Mouse (Mus musculus) liver, embryonic 14.5 days (tissue): ENCODE results near the gene Cdcp2. TPM values are rescaled to one million over a fixed set of nuclear protein-coding genes. Genes with fewer than 3 reads are reported as not detected.

Source experiments
- ATAC-seq: fragments of 200-750 bp; cut with Nextera tagmentation; 2 replicates; pipeline ENCODE4 v1.8.0; 2017; ENCODE audit warnings: moderate number of reproducible peaks, mild to moderate bottlenecking, moderate library complexity; ENCODE audit not compliant: insufficient read depth
- DNase-seq, 3 experiments: peaks; one replicate each; pipeline ENCODE4 v3.0.0-alpha.2; 2012 to 2013; ENCODE audit warnings: low read depth in 3 of 3, low spot score in 3 of 3
- H3K27ac ChIP-seq: fragments of 300-500 bp; sonication (generic); 2 replicates; pipeline ENCODE4 v1.5.1; 2014; ENCODE audit warnings: moderate library complexity, mild to moderate bottlenecking, control low read depth, inconsistent platforms
- H3K27me3 ChIP-seq: fragments of 300-500 bp; sonication (generic); 2 replicates; pipeline ENCODE4 v1.6.1; 2014; ENCODE audit warnings: mild to moderate bottlenecking, low read length, moderate library complexity; ENCODE audit not compliant: control insufficient read depth, insufficient read depth
- H3K36me3 ChIP-seq: fragments of 300-500 bp; sonication (generic); replicated peaks from 2 replicates; pipeline ENCODE4 v1.6.1; 2014; ENCODE audit warnings: low read depth; ENCODE audit not compliant: control insufficient read depth, insufficient read depth
- H3K4me1 ChIP-seq, 2 experiments: fragments of 200-500 bp in 1 of 2; fragments of 300-500 bp in 1 of 2; sonication (generic) in 1 of 2; replicated peaks; 2 replicates each; pipeline ENCODE4 v1.6.1; 2012 to 2014; ENCODE audit warnings: antibody characterized with exemption in 1 of 2, inconsistent platforms in 1 of 2, low read length in 1 of 2; ENCODE audit not compliant: control insufficient read depth in 2 of 2, insufficient read depth in 2 of 2
- H3K4me2 ChIP-seq: fragments of 300-500 bp; sonication (generic); 2 replicates; pipeline ENCODE4 v1.6.1; 2014; ENCODE audit warnings: low read depth, mild to moderate bottlenecking, control low read depth, moderate library complexity
- H3K4me3 ChIP-seq, 2 experiments: fragments of 200-500 bp in 1 of 2; fragments of 300-500 bp in 1 of 2; sonication (generic) in 1 of 2; 2 replicates each; pipeline ENCODE4 v1.5.1; 2012 to 2014; ENCODE audit warnings: low read depth in 2 of 2, low read length in 2 of 2, mild to moderate bottlenecking in 2 of 2, control low read depth in 1 of 2, inconsistent platforms in 1 of 2, moderate library complexity in 1 of 2; ENCODE audit not compliant: insufficient read depth in 1 of 2
- H3K9ac ChIP-seq: fragments of 300-500 bp; sonication (generic); replicated peaks from 2 replicates; pipeline ENCODE4 v1.6.1; 2014; ENCODE audit warnings: mild to moderate bottlenecking, control low read depth, moderate library complexity
- H3K9me3 ChIP-seq: fragments of 300-500 bp; sonication (generic); 2 replicates; pipeline ENCODE4 v1.6.1; 2016; ENCODE audit warnings: low read length, mixed read lengths; ENCODE audit not compliant: control insufficient read depth
- CTCF ChIP-seq: IDR thresholded peaks from 2 replicates; pipeline ENCODE4 v1.5.1; 2016; ENCODE audit warnings: antibody characterized with exemption, low read depth, control low read depth
- EP300 ChIP-seq: IDR thresholded peaks from 2 replicates; pipeline ENCODE4 v1.6.1; 2016; ENCODE audit warnings: antibody characterized with exemption, low read depth
- WGBS: fragments of 180-500 bp; shearing (Covaris S2); extraction: QIAGEN DNeasy Blood & Tissue Kit; methylation state at CpG from one replicate; pipeline ENCODE4 v1.1.7; 2014; ENCODE audit not compliant: insufficient replicate concordance; 5-methylcytosine and 5-hydroxymethylcytosine counted together
- polyA plus RNA-seq, 2 experiments: library from polyadenylated mRNA; depleted of rRNA in 1 of 2; stranded (reverse) in 1 of 2; unstranded in 1 of 2; fragments of >200 nt; fragmentation: Nextera tagmentation in 1 of 2; extraction: Ambion mirVana in 1 of 2; gene quantifications; 2 replicates each; pipeline versions ENCODE4 v1.2.1 to v1.2.3; 2012 to 2014

The Cdcp2 gene
- polyA plus RNA-seq, 2 experiments, result not detected

- Histone ChIP-seq H3K9ac (no peak overlapping the region), H3K4me3 (no peak overlapping the region), H3K9me3 (no peaks in the 10 kb centered on the region), H3K27ac (no peak overlapping the region), H3K4me2 (no peak overlapping the region), H3K36me3 (no peaks in the 10 kb centered on the region), H3K4me1 (peaks cover 0 to 2% of the 10 kb centered on the region in 2 experiments; a peak in 2 of 4 replicates), H3K27me3 (no peaks in the 10 kb centered on the region)
- WGBS, result 29% methylated on average over 1 of the region's 1 CpGs
- no peak for TF ChIP-seq CTCF
- TF ChIP-seq EP300, result no peak
- DNase-seq (no peak), ATAC-seq (no peak)
These were observed 12.3 kb upstream of the Cdcp2 start for GRCm38 (mm10) chr4:107084343-107084742.

- no peak overlapping the region for H3K4me3 ChIP-seq
- H3K9ac ChIP-seq, result no peak overlapping the region
- DNase-seq (no peak), ATAC-seq (no peak; the same call in 1 of the 2 replicates)
- no peak overlapping the region for H3K27ac ChIP-seq
- no peaks in the 10 kb centered on the region for H3K9me3 ChIP-seq
- H3K4me2 ChIP-seq, result no peak overlapping the region
- 38% methylated on average over 6 of the region's 6 CpGs for WGBS
- H3K27me3 ChIP-seq, result no peaks in the 10 kb centered on the region
- peaks cover 0 to 2% of the 10 kb centered on the region in 2 experiments; a peak in 2 of 4 replicates for H3K4me1 ChIP-seq
- no peak for TF ChIP-seq CTCF
- no peak for TF ChIP-seq EP300
- H3K36me3 ChIP-seq, result no peaks in the 10 kb centered on the region
These were observed 11.8 kb upstream of the Cdcp2 start for GRCm38 (mm10) chr4:107084858-107085257.

- H3K36me3 ChIP-seq, result no peaks in the 10 kb centered on the region
- no peak for ATAC-seq
- H3K4me2 ChIP-seq, result no peak overlapping the region
- no peaks in the 10 kb centered on the region for H3K4me1 ChIP-seq
- H3K27ac ChIP-seq, result no peak overlapping the region
- no peak for TF ChIP-seq CTCF
- no peak for TF ChIP-seq EP300
- no peak overlapping the region for H3K4me3 ChIP-seq
- 77% methylated on average over 14 of the region's 14 CpGs for WGBS
- H3K9me3 ChIP-seq, result no peaks in the 10 kb centered on the region
- H3K9ac ChIP-seq, result no peak overlapping the region
- H3K27me3 ChIP-seq, result no peaks in the 10 kb centered on the region
- no peak for DNase-seq
These were observed 5.0 kb upstream of the Cdcp2 start for GRCm38 (mm10) chr4:107091696-107092095.

- no peak for TF ChIP-seq CTCF
- TF ChIP-seq EP300, result no peak
- Histone ChIP-seq H3K4me2 (no peak overlapping the region), H3K9me3 (no peaks in the 10 kb centered on the region), H3K36me3 (no peaks in the 10 kb centered on the region), H3K27me3 (no peaks in the 10 kb centered on the region), H3K4me3 (no peak overlapping the region), H3K27ac (no peak overlapping the region), H3K9ac (no peak overlapping the region), H3K4me1 (no peaks in the 10 kb centered on the region)
- no peak for DNase-seq
- no peak for ATAC-seq
- WGBS, result 55% methylated on average over 16 of the region's 16 CpGs
These were observed 2.1 kb upstream of the Cdcp2 start for GRCm38 (mm10) chr4:107094484-107095187.

- Histone ChIP-seq H3K9me3 (no peaks in the 10 kb centered on the region), H3K27me3 (no peaks in the 10 kb centered on the region), H3K9ac (no peak overlapping the region), H3K36me3 (no peaks in the 10 kb centered on the region), H3K27ac (no peak overlapping the region), H3K4me3 (no peak overlapping the region), H3K4me2 (no peak overlapping the region), H3K4me1 (no peaks in the 10 kb centered on the region)
- WGBS, result 12% methylated on average over 6 of the region's 6 CpGs
- ATAC-seq (no peak), DNase-seq (no peak)
- TF ChIP-seq CTCF, result no peak
These were observed 648 bp upstream of the Cdcp2 start for GRCm38 (mm10) chr4:107096043-107096442.
